Mouse (Mus musculus) layer of hippocampus, postnatal 14 days (tissue): Measurements from ENCODE around the gene Plch2. TPM values are rescaled to one million over a fixed set of nuclear protein-coding genes. Genes with fewer than 3 reads are reported as not detected.

ENCODE experiments used
- DNase-seq, 2 experiments: peaks; one replicate each; pipeline ENCODE4 v3.0.0; 2021 to 2022; ENCODE audit warnings: low spot score in 2 of 2, mixed read lengths in 1 of 2
- total RNA-seq, 2 experiments: library from RNA; stranded (reverse); gene quantifications; 2 replicates each; pipeline ENCODE4 v1.2.3; 2021

Gene Plch2
- total RNA-seq, 2 experiments from 2014 or later, result 90.9 to 97.9 TPM

- no peak for DNase-seq
These were observed 120.8 kb downstream of the Plch2 start for GRCm38 (mm10) chr4:154935788-154936187.

DNA sequence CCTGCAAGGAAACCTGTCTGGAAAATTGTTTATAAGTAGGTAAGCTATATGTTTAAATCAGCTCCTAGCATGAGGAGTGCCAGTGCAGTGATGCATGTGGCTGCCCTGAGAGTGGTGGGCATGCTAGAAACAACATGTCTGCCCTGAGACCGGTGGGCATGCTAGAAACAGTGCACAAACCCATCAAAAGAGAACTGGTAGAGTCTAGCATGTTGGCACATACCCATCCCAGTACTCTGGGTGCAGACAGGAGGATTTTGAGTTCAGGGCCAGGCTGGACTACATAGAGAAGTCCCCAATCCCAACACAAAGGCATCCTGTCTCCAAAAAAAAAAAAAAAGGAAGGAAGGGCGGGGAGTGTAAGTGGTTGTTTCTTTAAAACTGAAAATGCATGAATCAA lies 121.8 kb downstream of the Plch2 start:
- no peak for DNase-seq

- no peak for DNase-seq
These were observed 123.2 kb downstream of the Plch2 start for GRCm38 (mm10) chr4:154933306-154933907.

Other genes with a start within 250 kb of the Plch2 start
- 1 to 10 TPM; 4.0 to 4.4 TPM for gene Ttc34, start 219.3 kb downstream of the Plch2 start, total RNA-seq
- gene Mmel1, start 187.2 kb downstream of the Plch2 start, total RNA-seq, result under 1 TPM; 0.33 to 0.41 TPM
- gene Fam213b, start 157.6 kb downstream of the Plch2 start, total RNA-seq, result 10 to 100 TPM; 34.2 to 40.9 TPM
- gene Tnfrsf14, start 128.2 kb downstream of the Plch2 start, total RNA-seq, result 1 to 10 TPM in 1 of 2 experiments, under 1 TPM in 1; 0.81 to 1.1 TPM
- gene Hes5, start 95.9 kb downstream of the Plch2 start, total RNA-seq, result 10 to 100 TPM; 36.2 to 37.0 TPM
- gene Pank4, start 92.7 kb downstream of the Plch2 start, total RNA-seq, result 10 to 100 TPM; 29.8 to 35.0 TPM
- 10 to 100 TPM; 22.1 to 26.3 TPM for gene Pex10, start 10.2 kb upstream of the Plch2 start, total RNA-seq
- gene Rer1, start 29.6 kb upstream of the Plch2 start, total RNA-seq, result 10 to 100 TPM; 60.7 to 66.3 TPM
- 10 to 100 TPM; 13.5 to 14.1 TPM for gene Morn1, start 29.8 kb upstream of the Plch2 start, total RNA-seq
- gene Ski, start 165.8 kb upstream of the Plch2 start, total RNA-seq, result 100 to 1,000 TPM; 115 to 117 TPM
- 10 to 100 TPM; 24.2 to 24.5 TPM for gene Faap20, start 193.0 kb upstream of the Plch2 start, total RNA-seq